19 mouse cellular contexts compared by ENCODE assay signal in genomic region chr10:126950572-126950971, GRCm38 (mm10). TPM values are rescaled to one million over a fixed set of nuclear protein-coding genes. Genes with fewer than 3 reads are reported as not detected.
DNase-seq lines count a peak whose midpoint lies in the region; ATAC-seq and TF ChIP-seq lines count a peak whose summit lies in the region.
"Had no signal": no experiment of that assay in that cellular context is flagged by ENCODE, and none has a peak within 500 bp of the region (broad histone marks: within the 10 kb centered on the region; RNA-seq: fewer than 3 reads in every experiment).

No protein-coding gene starts in this region.

- H3K27ac ChIP-seq in heart, adult 2 months = peak overlapping the region; percentile 74
- H3K27ac ChIP-seq in lung, embryonic 14.5 days (ENCODE audit: low read depth) = peak overlapping the region; percentile 30
- H3K27ac ChIP-seq in liver, embryonic 15.5 days (replicated peaks) = no peak overlapping the region; the same call in 1 of the 2 replicates
- H3K27ac ChIP-seq: hindbrain, embryonic 14.5 days; left cerebral cortex, adult 2 months; limb, embryonic 15.5 days; midbrain, embryonic 12.5 days had no signal

- H3K4me1 ChIP-seq in heart, adult 2 months (ENCODE audit: control insufficient read depth, insufficient read depth, low read length) = no peaks in the 10 kb centered on the region; the same call in none of the 2 replicates
- H3K4me1 ChIP-seq in lung, embryonic 14.5 days (ENCODE audit: insufficient read depth) = peaks cover 12% of the 10 kb centered on the region; the same call in 1 of the 2 replicates
- H3K4me1 ChIP-seq in liver, embryonic 15.5 days (replicated peaks) = peaks cover 21% of the 10 kb centered on the region

- intact Hi-C loops in heart, adult 2 months (cut with DNase I) = no loop called here
- intact Hi-C loops in left cerebral cortex, postnatal 4 days (cut with DNase I) = no loop called here

- H3K27me3 ChIP-seq in heart, adult 2 months (ENCODE audit: control insufficient read depth, insufficient read depth, low read length) = no peaks in the 10 kb centered on the region
- no peaks in the 10 kb centered on the region for H3K27me3 ChIP-seq in lung, embryonic 14.5 days (ENCODE audit: insufficient read depth, low read length)
- peaks cover 6% of the 10 kb centered on the region; the same call in 1 of the 2 replicates for H3K27me3 ChIP-seq in liver, embryonic 15.5 days
- H3K27me3 ChIP-seq: limb, embryonic 15.5 days had no signal

- WGBS in heart, adult 2 months = 52% methylated on average over 4 of the region's 4 CpGs
- 60% methylated on average over 4 of the region's 4 CpGs for WGBS in lung, embryonic 14.5 days
- 19% methylated on average over 4 of the region's 4 CpGs for WGBS in liver, embryonic 15.5 days (ENCODE audit: insufficient replicate concordance)

- no peak for ATAC-seq in lung, embryonic 14.5 days (ENCODE audit: insufficient read depth)
- ATAC-seq in liver, embryonic 15.5 days (ENCODE audit: insufficient read depth) = peak; percentile 83

- no peak overlapping the region for H3K9ac ChIP-seq in heart, adult 2 months (ENCODE audit: low read depth, low read length)
- no peak overlapping the region for H3K9ac ChIP-seq in lung, embryonic 14.5 days
- no peak overlapping the region for H3K9ac ChIP-seq in liver, embryonic 15.5 days
- H3K9ac ChIP-seq: hindbrain, embryonic 14.5 days; limb, embryonic 15.5 days; midbrain, embryonic 12.5 days had no signal

- no peak for TF ChIP-seq CTCF in heart, adult 2 months (IDR thresholded peaks at IDR 0.05)
- TF ChIP-seq CTCF in lung, embryonic 14.5 days (IDR thresholded peaks at IDR 0.05; ENCODE audit: low read depth) = no peak

- DNase-seq in heart, adult 2 months = peak in 1 of 2 experiments; percentile 40
- DNase-seq in heart, adult 8-10 months (ENCODE audit: low spot score) = no peak
- no peak for DNase-seq in lung, embryonic 14.5 days
- no peak for DNase-seq in lung, postnatal 10 days
- no peak for DNase-seq in left cerebral cortex, postnatal 4 days
- DNase-seq in frontal cortex, postnatal 25 days (ENCODE audit: low spot score in 2 of 2) = no peak
- no peak for DNase-seq in left cerebral cortex, adult 8-10 months (ENCODE audit: low spot score in 2 of 2)
- DNase-seq: adrenal gland, adult 8-10 months; cerebellum, adult 11 months; cerebellum, postnatal 25 days; kidney, adult 11 months; kidney, postnatal 14 days; spleen, adult 18-20 months; thymus, adult 18-20 months had no signal

- TF ChIP-seq POLR2A in heart, adult 2 months (IDR thresholded peaks at IDR 0.05; ENCODE audit: insufficient read depth, low read depth, low read length) = no peak

- no peaks in the 10 kb centered on the region for H3K79me2 ChIP-seq in heart, adult 2 months (replicated peaks; ENCODE audit: control insufficient read depth, insufficient read depth, low read length)

- no peak overlapping the region for H3K4me2 ChIP-seq in lung, embryonic 14.5 days
- H3K4me2 ChIP-seq in liver, embryonic 15.5 days = no peak overlapping the region
- H3K4me2 ChIP-seq: hindbrain, embryonic 14.5 days; limb, embryonic 15.5 days; midbrain, embryonic 12.5 days had no signal

- no peaks in the 10 kb centered on the region for H3K9me3 ChIP-seq in lung, embryonic 14.5 days (ENCODE audit: low read depth, low read length)
- 0 out of 2 replicates have a peak, but pooled peaks cover 3% of the 10 kb centered on the region for H3K9me3 ChIP-seq in liver, embryonic 15.5 days (replicated peaks)
- H3K9me3 ChIP-seq: limb, embryonic 15.5 days; midbrain, embryonic 12.5 days had no signal

- H3K36me3 ChIP-seq in heart, adult 2 months (ENCODE audit: control insufficient read depth, insufficient read depth, low read length) = no peaks in the 10 kb centered on the region
- no peaks in the 10 kb centered on the region for H3K36me3 ChIP-seq in lung, embryonic 14.5 days (ENCODE audit: insufficient read depth)
- no peaks in the 10 kb centered on the region for H3K36me3 ChIP-seq in liver, embryonic 15.5 days (replicated peaks)
- H3K36me3 ChIP-seq: limb, embryonic 15.5 days; midbrain, embryonic 12.5 days had no signal

- 0 out of 2 replicates have a peak, but pooled peaks have one; percentile 38 for TF ChIP-seq EP300 in heart, adult 2 months (IDR thresholded peaks at IDR 0.05; ENCODE audit: insufficient read depth, low read depth, low read length)

- no peak overlapping the region for H3K4me3 ChIP-seq in heart, adult 2 months
- no peak overlapping the region for H3K4me3 ChIP-seq in lung, embryonic 14.5 days (ENCODE audit: low read depth, low read length)
- H3K4me3 ChIP-seq in liver, embryonic 15.5 days (replicated peaks) = no peak overlapping the region
- H3K4me3 ChIP-seq: left cerebral cortex, adult 2 months; limb, embryonic 15.5 days; midbrain, embryonic 12.5 days had no signal

RNA-seq across cellular contexts. Expression of gene Ctdsp2, which starts 27.9 kb away (rescaled TPM):
- 100 to 1,000 TPM in 1 of 2 experiments, 10 to 100 TPM in 1; 82.2 to 108 TPM for total RNA-seq in heart, adult 2 months (2021)
- 85.6 and 114 TPM in 2 replicates for polyA plus RNA-seq in heart, adult 2 months (2012; rRNA removed)
- 100 to 1,000 TPM in 2 of 4 experiments, 10 to 100 TPM in 2; 84.6 to 110 (median 95.0) TPM for total RNA-seq in heart, adult 8-10 months (2022)
- polyA plus RNA-seq in lung, embryonic 14.5 days (2014; fragmentation: Nextera tagmentation; extraction: Ambion mirVana) = 112 and 113 TPM in 2 replicates
- 11.3 and 12.9 TPM in 2 replicates for polyA plus RNA-seq in liver, embryonic 15.5 days (2015; fragmentation: Nextera tagmentation; extraction: Ambion mirVana)
- 10 to 100 TPM; 57.6 to 61.4 TPM for total RNA-seq in left cerebral cortex, postnatal 4 days (2021)
- total RNA-seq in left cerebral cortex, adult 8-10 months (2022) = 10 to 100 TPM; 74.8 to 83.4 (median 82.5) TPM

RNA-seq across cellular contexts. Expression of gene Atp23, which starts 49.4 kb away (rescaled TPM):
- 1 to 10 TPM; 4.9 to 5.5 TPM for total RNA-seq in heart, adult 2 months (2021)
- polyA plus RNA-seq in heart, adult 2 months (2012; rRNA removed) = 5.3 and 5.5 TPM in 2 replicates
- total RNA-seq in heart, adult 8-10 months (2022) = 1 to 10 TPM; 3.7 to 5.8 (median 4.7) TPM
- 25.0 and 25.7 TPM in 2 replicates for polyA plus RNA-seq in lung, embryonic 14.5 days (2014; fragmentation: Nextera tagmentation; extraction: Ambion mirVana)
- 6.2 and 7.0 TPM in 2 replicates for polyA plus RNA-seq in liver, embryonic 15.5 days (2015; fragmentation: Nextera tagmentation; extraction: Ambion mirVana)
- 10 to 100 TPM in 1 of 2 experiments, 1 to 10 TPM in 1; 9.6 to 12.4 TPM for total RNA-seq in left cerebral cortex, postnatal 4 days (2021)
- 10 to 100 TPM; 10.5 to 13.4 (median 11.8) TPM for total RNA-seq in left cerebral cortex, adult 8-10 months (2022)

RNA-seq across cellular contexts. Expression of gene Avil, which starts 49.9 kb away (rescaled TPM):
- under 1 TPM; 0.34 to 0.48 TPM for total RNA-seq in heart, adult 2 months (2021)
- 0.26 and 0.29 TPM in 2 replicates for polyA plus RNA-seq in heart, adult 2 months (2012; rRNA removed)
- total RNA-seq in heart, adult 8-10 months (2022) = under 1 TPM; 0.32 to 0.87 (median 0.42) TPM
- 0.13 and 0.30 TPM in 2 replicates for polyA plus RNA-seq in lung, embryonic 14.5 days (2014; fragmentation: Nextera tagmentation; extraction: Ambion mirVana)
- 0.07 and 0.16 TPM in 2 replicates for polyA plus RNA-seq in liver, embryonic 15.5 days (2015; fragmentation: Nextera tagmentation; extraction: Ambion mirVana)
- total RNA-seq in left cerebral cortex, postnatal 4 days (2021) = under 1 TPM; 0.12 to 0.16 TPM
- under 1 TPM; 0.13 to 0.21 (median 0.17) TPM for total RNA-seq in left cerebral cortex, adult 8-10 months (2022)
